19 mouse cellular contexts compared by ENCODE assay signal in genomic region chr10:115681115-115681514, GRCm38 (mm10).
DNase-seq lines count a peak whose midpoint lies in the region; ATAC-seq and TF ChIP-seq lines count a peak whose summit lies in the region.
"Had no signal": no experiment of that assay in that cellular context is flagged by ENCODE, and none has a peak within 500 bp of the region (broad histone marks: within the 10 kb centered on the region; RNA-seq: fewer than 3 reads in every experiment).

No protein-coding gene starts in this region.

- ATAC-seq in hindbrain, embryonic 14.5 days (ENCODE audit: low FRiP score): no peak
- no peak for ATAC-seq in hindbrain, embryonic 13.5 days (ENCODE audit: low FRiP score)
- no peak for ATAC-seq in midbrain, postnatal 0 days (ENCODE audit: low FRiP score)
- ATAC-seq: forebrain, embryonic 16.5 days; hindbrain, embryonic 16.5 days; intestine, postnatal 0 days; midbrain, embryonic 13.5 days had no signal

- no peaks in the 10 kb centered on the region for H3K27me3 ChIP-seq in hindbrain, embryonic 14.5 days (ENCODE audit: control insufficient read depth, insufficient read depth, low read length)
- no peaks in the 10 kb centered on the region for H3K27me3 ChIP-seq in hindbrain, embryonic 13.5 days
- H3K27me3 ChIP-seq in midbrain, postnatal 0 days (ENCODE audit: insufficient read depth, low read length): no peaks in the 10 kb centered on the region
- no peaks in the 10 kb centered on the region for H3K27me3 ChIP-seq in midbrain, embryonic 10.5 days (ENCODE audit: low read depth, poor library complexity, severe bottlenecking)
- H3K27me3 ChIP-seq: midbrain, embryonic 13.5 days; neural tube, embryonic 13.5 days; stomach, embryonic 15.5 days had no signal

- H3K9ac ChIP-seq in hindbrain, embryonic 14.5 days: no peak overlapping the region
- H3K9ac ChIP-seq in hindbrain, embryonic 13.5 days: no peak overlapping the region
- no peak overlapping the region for H3K9ac ChIP-seq in midbrain, postnatal 0 days (replicated peaks; ENCODE audit: low read length, poor library complexity, severe bottlenecking)
- H3K9ac ChIP-seq: midbrain, embryonic 13.5 days; neural tube, embryonic 13.5 days; stomach, embryonic 15.5 days had no signal

- DNase-seq in adrenal gland, adult 2 months: peak; percentile 4
- DNase-seq in adrenal gland, adult 8-10 months: no peak
- DNase-seq in hindbrain, embryonic 14.5 days (ENCODE audit: low spot score): peak; percentile 38
- DNase-seq in midbrain, postnatal 0 days (ENCODE audit: low spot score): peak; percentile 31
- DNase-seq in midbrain, embryonic 10.5 days (ENCODE audit: low spot score): no peak
- DNase-seq in left cerebral cortex, adult 8-10 months (ENCODE audit: low spot score in 2 of 2): no peak
- DNase-seq: cerebellum, adult 11-12 months; cerebellum, postnatal 10 days; gastrocnemius, postnatal 14 days; kidney, postnatal 25 days; thymus, postnatal 25 days had no signal

- H3K9me3 ChIP-seq in hindbrain, embryonic 14.5 days (ENCODE audit: control insufficient read depth, low read length): no peaks in the 10 kb centered on the region
- H3K9me3 ChIP-seq in hindbrain, embryonic 13.5 days: no peaks in the 10 kb centered on the region
- H3K9me3 ChIP-seq in midbrain, postnatal 0 days (ENCODE audit: low read length): no peaks in the 10 kb centered on the region
- H3K9me3 ChIP-seq in midbrain, embryonic 10.5 days (replicated peaks): no peaks in the 10 kb centered on the region
- H3K9me3 ChIP-seq: midbrain, embryonic 13.5 days; neural tube, embryonic 13.5 days; stomach, embryonic 15.5 days had no signal

- 55% methylated on average over 6 of the region's 6 CpGs for WGBS in hindbrain, embryonic 14.5 days
- WGBS in hindbrain, embryonic 13.5 days: 56% methylated on average over 6 of the region's 6 CpGs
- WGBS in midbrain, postnatal 0 days: 75% methylated on average over 6 of the region's 6 CpGs
- 84% methylated on average over 6 of the region's 6 CpGs for WGBS in midbrain, embryonic 10.5 days

- H3K4me3 ChIP-seq in hindbrain, embryonic 14.5 days (replicated peaks; ENCODE audit: low read length): no peak overlapping the region
- no peak overlapping the region for H3K4me3 ChIP-seq in hindbrain, embryonic 13.5 days
- no peak overlapping the region for H3K4me3 ChIP-seq in midbrain, postnatal 0 days (ENCODE audit: low read depth, low read length)
- no peak overlapping the region for H3K4me3 ChIP-seq in midbrain, embryonic 10.5 days
- H3K4me3 ChIP-seq: layer of hippocampus, adult 2 months; midbrain, embryonic 13.5 days; neural tube, embryonic 13.5 days; stomach, embryonic 15.5 days had no signal

- H3K4me1 ChIP-seq in hindbrain, embryonic 14.5 days (replicated peaks; ENCODE audit: control insufficient read depth, insufficient read depth, low read length): no peaks in the 10 kb centered on the region
- H3K4me1 ChIP-seq in hindbrain, embryonic 13.5 days (replicated peaks): no peaks in the 10 kb centered on the region
- no peaks in the 10 kb centered on the region for H3K4me1 ChIP-seq in midbrain, postnatal 0 days (ENCODE audit: insufficient read depth, low read length)
- no peaks in the 10 kb centered on the region for H3K4me1 ChIP-seq in midbrain, embryonic 10.5 days
- H3K4me1 ChIP-seq: midbrain, embryonic 13.5 days; neural tube, embryonic 13.5 days; stomach, embryonic 15.5 days had no signal

- no peak for TF ChIP-seq CTCF in midbrain, postnatal 0 days (IDR thresholded peaks at IDR 0.05)

- H3K36me3 ChIP-seq in hindbrain, embryonic 14.5 days (replicated peaks; ENCODE audit: control insufficient read depth, insufficient read depth): no peaks in the 10 kb centered on the region
- no peaks in the 10 kb centered on the region for H3K36me3 ChIP-seq in hindbrain, embryonic 13.5 days
- no peaks in the 10 kb centered on the region for H3K36me3 ChIP-seq in midbrain, postnatal 0 days (ENCODE audit: insufficient read depth, low read length)
- no peaks in the 10 kb centered on the region for H3K36me3 ChIP-seq in midbrain, embryonic 10.5 days
- H3K36me3 ChIP-seq: midbrain, embryonic 13.5 days; neural tube, embryonic 13.5 days; stomach, embryonic 15.5 days had no signal

- H3K4me2 ChIP-seq in hindbrain, embryonic 14.5 days (replicated peaks): no peak overlapping the region
- H3K4me2 ChIP-seq in hindbrain, embryonic 13.5 days: no peak overlapping the region
- no peak overlapping the region for H3K4me2 ChIP-seq in midbrain, postnatal 0 days (ENCODE audit: low read depth, low read length, poor library complexity, severe bottlenecking)
- H3K4me2 ChIP-seq: midbrain, embryonic 13.5 days; neural tube, embryonic 13.5 days; stomach, embryonic 15.5 days had no signal

- H3K27ac ChIP-seq in hindbrain, embryonic 14.5 days: no peak overlapping the region
- no peak overlapping the region for H3K27ac ChIP-seq in hindbrain, embryonic 13.5 days
- no peak overlapping the region for H3K27ac ChIP-seq in midbrain, postnatal 0 days (ENCODE audit: low read depth, low read length)
- no peak overlapping the region for H3K27ac ChIP-seq in midbrain, embryonic 10.5 days (replicated peaks)
- H3K27ac ChIP-seq: layer of hippocampus, adult 2 months; midbrain, embryonic 13.5 days; neural tube, embryonic 13.5 days; stomach, embryonic 15.5 days had no signal

Comparison
In these comparisons a context has a peak if more than half of its experiments do, and no peak if none do; other contexts are left out.
1. DNase-seq: peak in adrenal gland, adult 2 months (single experiment), hindbrain, embryonic 14.5 days (single experiment) and midbrain, postnatal 0 days (single experiment); none in adrenal gland, adult 8-10 months (single experiment), midbrain, embryonic 10.5 days (single experiment) and left cerebral cortex, adult 8-10 months (0 of 2).